Mouse (Mus musculus): ENCODE measurements around the gene Tnxb.

Tnxb gene

GRCm38 (mm10) chr17:34643944-34644343 is 26.4 kb upstream of the Tnxb start:
- no peak for DNase-seq (ENCODE audit: low spot score)

- peak; percentile 98 for DNase-seq (ENCODE audit: low spot score)
These were observed 25.7 kb upstream of the Tnxb start, which contains the start of gene Fkbpl for GRCm38 (mm10) chr17:34644608-34645007. TSS of gene Fkbpl (plus strand) at chr17:34644764.

GRCm38 (mm10) chr17:34645256-34645829 is 25.0 kb upstream of the Tnxb start:
- DNase-seq (ENCODE audit: low spot score) = no peak

GRCm38 (mm10) chr17:34645831-34646511 is 24.4 kb upstream of the Tnxb start:
- no peak for DNase-seq (ENCODE audit: low spot score)

- peak; percentile 98 for DNase-seq (ENCODE audit: low spot score)
These were observed 23.2 kb upstream of the Tnxb start, which contains the start of gene Atf6b for GRCm38 (mm10) chr17:34646906-34647787. TSS of gene Atf6b (plus strand) at chr17:34647146.

GRCm38 (mm10) chr17:34648141-34648890 is 22.0 kb upstream of the Tnxb start:
- no peak for DNase-seq (ENCODE audit: low spot score)

- no peak for DNase-seq (ENCODE audit: low spot score)
These were observed 21.1 kb upstream of the Tnxb start for GRCm38 (mm10) chr17:34649106-34649864.

- no peak for DNase-seq (ENCODE audit: low spot score)
These were observed 19.6 kb upstream of the Tnxb start for GRCm38 (mm10) chr17:34650781-34651180.

- DNase-seq (ENCODE audit: low spot score) = no peak
These were observed 18.7 kb upstream of the Tnxb start for GRCm38 (mm10) chr17:34651507-34652221.

GRCm38 (mm10) chr17:34652546-34652945 is 17.8 kb upstream of the Tnxb start:
- no peak for DNase-seq (ENCODE audit: low spot score)

- DNase-seq (ENCODE audit: low spot score) = no peak
These were observed 17.4 kb upstream of the Tnxb start for GRCm38 (mm10) chr17:34652985-34653384.

GRCm38 (mm10) chr17:34653746-34654285 is 16.5 kb upstream of the Tnxb start:
- no peak for DNase-seq (ENCODE audit: low spot score)

GRCm38 (mm10) chr17:34654392-34654791 is 15.9 kb upstream of the Tnxb start:
- DNase-seq (ENCODE audit: low spot score) = no peak

GRCm38 (mm10) chr17:34655160-34655559 is 15.2 kb upstream of the Tnxb start:
- no peak for DNase-seq (ENCODE audit: low spot score)

- DNase-seq (ENCODE audit: low spot score) = peak; percentile 65
These were observed 14.7 kb upstream of the Tnxb start for GRCm38 (mm10) chr17:34655581-34655991.

GRCm38 (mm10) chr17:34656666-34657065 is 13.7 kb upstream of the Tnxb start:
- DNase-seq (ENCODE audit: low spot score) = no peak

- DNase-seq (ENCODE audit: low spot score) = no peak
These were observed 13.1 kb upstream of the Tnxb start for GRCm38 (mm10) chr17:34657271-34657670.

- no peak for DNase-seq (ENCODE audit: low spot score)
These were observed 12.2 kb upstream of the Tnxb start for GRCm38 (mm10) chr17:34658145-34658544.

- DNase-seq (ENCODE audit: low spot score) = no peak
These were observed 11.7 kb upstream of the Tnxb start for GRCm38 (mm10) chr17:34658591-34658990.

GRCm38 (mm10) chr17:34659181-34659896 is 11.0 kb upstream of the Tnxb start:
- DNase-seq (ENCODE audit: low spot score) = no peak

Data from layer of hippocampus, adult 11-12 months (tissue).